Mouse (Mus musculus): ENCODE measurements at regions not wholly inside any gene's neighbourhood (a gene's known extent, or its start where the extent isn't known, plus 50 kb on each side); places are given as distances from the start of the nearest gene placed in this dataset.

GRCm38 (mm10) chr6:31132396-31133190 lies 173.7 kb upstream of the Klf14 start:
- TF ChIP-seq CTCF (IDR thresholded peaks at IDR 0.05; ENCODE audit: borderline replicate concordance, control insufficient read depth, extremely low read depth, insufficient read depth, low read length, poor library complexity): no peak
- TF ChIP-seq POLR2A (IDR thresholded peaks at IDR 0.05; ENCODE audit: control insufficient read depth, extremely low read depth, insufficient read depth, low read length, poor library complexity): no peak

All from thymus, adult 2 months (tissue).